Mouse (Mus musculus) C2C12 (cell line): ENCODE measurements at regions not wholly inside any gene's neighbourhood (a gene's known extent, or its start where the extent isn't known, plus 50 kb on each side); places are given as distances from the start of the nearest gene placed in this dataset.

Source experiments
- CTCF ChIP-seq: IDR thresholded peaks from one replicate; pipeline ENCODE4 v1.5.1; 2011; ENCODE audit not compliant: control insufficient read depth, insufficient read depth, insufficient read length
- MAX ChIP-seq: IDR thresholded peaks from one replicate; pipeline ENCODE4 v1.6.1; 2011; ENCODE audit warnings: mild to moderate bottlenecking, control low read depth

DNA sequence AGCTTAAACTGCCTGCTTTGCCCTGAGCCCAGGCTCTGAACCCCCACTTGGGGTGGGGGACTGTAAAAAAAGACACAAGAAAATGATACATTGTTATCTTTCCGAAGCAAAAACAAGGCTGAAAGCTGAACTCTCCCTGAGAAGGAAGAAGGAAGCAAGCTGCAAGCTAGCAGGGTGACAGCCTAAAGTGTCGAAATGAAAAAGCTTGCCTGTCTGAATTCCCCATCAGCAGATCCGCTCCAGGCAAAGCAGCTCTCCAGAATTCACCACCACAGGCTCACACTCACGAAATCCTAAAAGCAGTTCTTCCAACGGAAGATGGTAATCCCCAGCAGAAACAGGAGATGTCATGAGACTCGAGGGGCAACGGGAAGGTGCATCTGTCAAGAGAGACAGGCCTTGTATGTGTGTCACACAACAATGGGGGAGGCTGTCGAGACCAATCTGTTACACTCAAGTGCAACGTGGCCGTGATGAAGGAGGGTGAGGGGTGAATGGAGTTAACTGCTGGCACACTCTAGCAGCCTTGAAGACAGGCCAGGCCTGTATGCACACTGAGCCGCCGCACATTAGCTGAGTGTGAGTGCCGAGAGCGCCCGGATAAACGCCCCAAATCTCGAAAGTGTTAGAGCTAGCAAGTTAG lies 139.5 kb upstream of the A530016L24Rik start:
- TF ChIP-seq MAX (no peak), CTCF (no peak)
